Mouse (Mus musculus): ENCODE data around the gene Pate4. TPM values are rescaled to one million over a fixed set of nuclear protein-coding genes. Genes with fewer than 3 reads are reported as not detected.

The Pate4 gene
- total RNA-seq (2023), result not detected

GRCm38 (mm10) chr9:35611841-35612240 lies at the start of gene Pate4:
TSS of gene Pate4 (minus strand) at chr9:35611941.

GRCm38 (mm10) chr9:35648102-35648501 lies 36.4 kb upstream of the Pate4 start, which contains the start of gene Pate3:
TSS of gene Pate3 (minus strand) at chr9:35648202.

GRCm38 (mm10) chr9:35569571-35570534 lies 41.9 kb downstream of the Pate4 start, which contains the start of the genes Pate2 and Hyls1:
TSS of gene Pate2 (plus strand) at chr9:35570284.
TSS of gene Hyls1 (minus strand) at chr9:35570398.

GRCm38 (mm10) chr9:35558257-35559008 lies 53.3 kb downstream of the Pate4 start, which contains the start of the genes Ddx25 and Pus3:
TSS of gene Ddx25 (minus strand) at chr9:35558528.
TSS of gene Pus3 (plus strand) at chr9:35558595.

Other genes with a start within 250 kb of the Pate4 start
- 1 to 10 TPM; 7.5 to 9.8 TPM for gene Cdon, start 190.8 kb downstream of the Pate4 start, total RNA-seq (2023)
- gene Gm1113, start 93.7 kb downstream of the Pate4 start, total RNA-seq (2023), result not detected
- 1 to 10 TPM; 2.0 to 2.2 TPM for gene Ddx25, start 53.4 kb downstream of the Pate4 start, total RNA-seq (2023)
- 10 to 100 TPM; 28.4 to 31.4 TPM for gene Pus3, start 53.3 kb downstream of the Pate4 start, total RNA-seq (2023)
- not detected for gene Pate2, start 41.7 kb downstream of the Pate4 start, total RNA-seq (2023)
- 10 to 100 TPM; 16.7 to 20.9 TPM for gene Hyls1, start 41.5 kb downstream of the Pate4 start, total RNA-seq (2023)
- not detected for gene Pate3, start 36.3 kb upstream of the Pate4 start, total RNA-seq (2023)
- not detected for gene Pate1, start 75.4 kb upstream of the Pate4 start, total RNA-seq (2023)
- not detected for gene Gm17677, start 129.1 kb upstream of the Pate4 start, total RNA-seq (2023)
- gene Gm17727, start 166.2 kb upstream of the Pate4 start, total RNA-seq (2023), result not detected
- gene Gm27235, start 178.2 kb upstream of the Pate4 start, total RNA-seq (2023), result not detected
- not detected for gene D730048I06Rik, start 178.2 kb upstream of the Pate4 start, total RNA-seq (2023)
- gene 9230110F15Rik, start 232.2 kb upstream of the Pate4 start, total RNA-seq (2023), result not detected

Data from B cell, adult 67 days (primary cell).